Mouse (Mus musculus): ENCODE measurements around the gene Atf3.

Atf3 gene

GRCm38 (mm10) chr1:191192213-191192612, 25.6 kb downstream of the Atf3 start:
- no peak for DNase-seq (ENCODE audit: low read depth, low spot score)

GRCm38 (mm10) chr1:191189671-191190372, 28.0 kb downstream of the Atf3 start:
- peak; percentile 63 for DNase-seq (ENCODE audit: low read depth, low spot score)

GRCm38 (mm10) chr1:191186386-191186770, 31.5 kb downstream of the Atf3 start:
- peak; percentile 68 for DNase-seq (ENCODE audit: low read depth, low spot score)

- peak; percentile 34 for DNase-seq (ENCODE audit: low read depth, low spot score)
These were observed 32.0 kb downstream of the Atf3 start for GRCm38 (mm10) chr1:191185761-191186385.

GRCm38 (mm10) chr1:191184841-191185251, 33.0 kb downstream of the Atf3 start:
- peak; percentile 69 for DNase-seq (ENCODE audit: low read depth, low spot score)

- peak; percentile 36 for DNase-seq (ENCODE audit: low read depth, low spot score)
These were observed 33.6 kb downstream of the Atf3 start for GRCm38 (mm10) chr1:191184066-191184815.

GRCm38 (mm10) chr1:191183163-191184065, 34.4 kb downstream of the Atf3 start:
- peak; percentile 94 for DNase-seq (ENCODE audit: low read depth, low spot score)

GRCm38 (mm10) chr1:191182431-191183162, 35.2 kb downstream of the Atf3 start:
- DNase-seq (ENCODE audit: low read depth, low spot score), result peak; percentile 77

- DNase-seq (ENCODE audit: low read depth, low spot score), result no peak
These were observed 36.2 kb downstream of the Atf3 start for GRCm38 (mm10) chr1:191181469-191182259.

GRCm38 (mm10) chr1:191180397-191180796, 37.4 kb downstream of the Atf3 start:
- no peak for DNase-seq (ENCODE audit: low read depth, low spot score)

- peak; percentile 44 for DNase-seq (ENCODE audit: low read depth, low spot score)
These were observed 38.0 kb downstream of the Atf3 start for GRCm38 (mm10) chr1:191179846-191180245.

GRCm38 (mm10) chr1:191178511-191179188, 39.2 kb downstream of the Atf3 start:
- no peak for DNase-seq (ENCODE audit: low read depth, low spot score)

GRCm38 (mm10) chr1:191176887-191177286, 41.0 kb downstream of the Atf3 start:
- no peak for DNase-seq (ENCODE audit: low read depth, low spot score)

GRCm38 (mm10) chr1:191172487-191172886, 45.4 kb downstream of the Atf3 start:
- DNase-seq (ENCODE audit: low read depth, low spot score), result peak; percentile 62

- DNase-seq (ENCODE audit: low read depth, low spot score), result no peak
These were observed 47.4 kb downstream of the Atf3 start for GRCm38 (mm10) chr1:191170444-191170843.

- DNase-seq (ENCODE audit: low read depth, low spot score), result no peak
These were observed 51.6 kb downstream of the Atf3 start for GRCm38 (mm10) chr1:191166189-191166588.

GRCm38 (mm10) chr1:191164717-191165116, 53.1 kb downstream of the Atf3 start, which contains the start of gene Fam71a:
Gene Fam71a (minus strand): TSS chr1:191164817.
- DNase-seq (ENCODE audit: low read depth, low spot score), result no peak

GRCm38 (mm10) chr1:191154314-191154713, 63.5 kb downstream of the Atf3 start:
- DNase-seq (ENCODE audit: low read depth, low spot score), result no peak

- DNase-seq (ENCODE audit: low read depth, low spot score), result peak; percentile 61
These were observed 64.8 kb downstream of the Atf3 start for GRCm38 (mm10) chr1:191153052-191153451.

Data from R1 (cell line).